Mouse (Mus musculus) kidney, postnatal 10 days (tissue): ENCODE results near the gene Diaph3.

ENCODE experiments used
- DNase-seq: peaks from one replicate; pipeline ENCODE4 v3.0.0; 2021; ENCODE audit warnings: mixed read lengths

The Diaph3 gene

DNA sequence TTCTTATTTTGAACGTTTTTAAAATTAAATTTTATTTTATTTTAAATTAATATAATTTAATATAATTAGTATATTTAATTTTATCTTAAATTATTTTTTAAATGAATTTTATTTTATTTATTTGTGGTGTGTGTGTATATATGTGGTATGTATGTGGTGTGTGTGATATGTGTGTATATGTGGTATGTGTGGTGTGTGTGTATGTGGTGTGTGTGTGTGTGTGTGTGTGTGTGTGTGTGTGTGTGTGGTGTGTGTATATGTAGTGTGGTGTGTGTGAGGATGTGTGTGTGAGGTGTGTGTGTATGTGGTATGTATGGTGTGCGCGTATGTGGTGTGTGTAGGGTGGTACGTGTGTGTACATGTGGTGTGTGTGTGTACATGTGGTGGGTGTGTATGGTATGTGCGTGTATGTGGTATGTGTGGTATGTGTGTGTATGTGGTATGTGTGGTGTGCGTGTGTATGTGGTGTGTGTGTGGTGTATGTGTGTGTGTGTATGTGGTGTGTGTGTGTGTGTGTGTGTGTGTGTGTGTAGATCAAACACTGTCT, 505.4 kb downstream of the Diaph3 start:
- DNase-seq, result no peak

- no peak for DNase-seq
Measured at GRCm38 (mm10) chr14:86635052-86635451, 506.0 kb downstream of the Diaph3 start.

DNA sequence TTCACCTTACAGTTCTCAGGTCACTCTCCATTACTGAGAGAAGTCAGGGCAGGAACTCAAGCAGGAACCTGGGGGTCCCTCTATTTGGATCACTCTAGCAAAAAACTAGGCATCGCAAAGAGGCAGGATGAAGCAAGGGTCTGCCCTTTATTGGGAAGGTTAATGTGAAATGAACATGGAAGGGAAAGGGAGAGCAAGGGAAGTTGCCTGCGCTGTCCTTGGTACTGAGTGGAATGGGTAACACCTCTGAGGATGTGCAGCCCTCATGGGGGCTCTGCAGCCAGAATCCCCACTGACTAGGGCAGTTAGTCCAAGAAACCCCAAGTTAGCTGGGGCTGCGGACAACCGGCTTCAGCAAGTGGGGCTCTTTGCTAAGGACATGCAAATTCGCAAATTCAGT, 507.2 kb downstream of the Diaph3 start:
- no peak for DNase-seq

GRCm38 (mm10) chr14:86624816-86625425, 516.1 kb downstream of the Diaph3 start:
- no peak for DNase-seq

GRCm38 (mm10) chr14:86619637-86620036, 521.4 kb downstream of the Diaph3 start:
- DNase-seq, result no peak
